Mouse (Mus musculus): Measurements from ENCODE around the gene Dpp6. TPM values are rescaled to one million over a fixed set of nuclear protein-coding genes. Genes with fewer than 3 reads are reported as not detected.

Dpp6 gene
- polyA plus RNA-seq (2014; fragmentation: Nextera tagmentation; extraction: Ambion mirVana) = 2.8 and 3.1 TPM in 2 replicates

DNA sequence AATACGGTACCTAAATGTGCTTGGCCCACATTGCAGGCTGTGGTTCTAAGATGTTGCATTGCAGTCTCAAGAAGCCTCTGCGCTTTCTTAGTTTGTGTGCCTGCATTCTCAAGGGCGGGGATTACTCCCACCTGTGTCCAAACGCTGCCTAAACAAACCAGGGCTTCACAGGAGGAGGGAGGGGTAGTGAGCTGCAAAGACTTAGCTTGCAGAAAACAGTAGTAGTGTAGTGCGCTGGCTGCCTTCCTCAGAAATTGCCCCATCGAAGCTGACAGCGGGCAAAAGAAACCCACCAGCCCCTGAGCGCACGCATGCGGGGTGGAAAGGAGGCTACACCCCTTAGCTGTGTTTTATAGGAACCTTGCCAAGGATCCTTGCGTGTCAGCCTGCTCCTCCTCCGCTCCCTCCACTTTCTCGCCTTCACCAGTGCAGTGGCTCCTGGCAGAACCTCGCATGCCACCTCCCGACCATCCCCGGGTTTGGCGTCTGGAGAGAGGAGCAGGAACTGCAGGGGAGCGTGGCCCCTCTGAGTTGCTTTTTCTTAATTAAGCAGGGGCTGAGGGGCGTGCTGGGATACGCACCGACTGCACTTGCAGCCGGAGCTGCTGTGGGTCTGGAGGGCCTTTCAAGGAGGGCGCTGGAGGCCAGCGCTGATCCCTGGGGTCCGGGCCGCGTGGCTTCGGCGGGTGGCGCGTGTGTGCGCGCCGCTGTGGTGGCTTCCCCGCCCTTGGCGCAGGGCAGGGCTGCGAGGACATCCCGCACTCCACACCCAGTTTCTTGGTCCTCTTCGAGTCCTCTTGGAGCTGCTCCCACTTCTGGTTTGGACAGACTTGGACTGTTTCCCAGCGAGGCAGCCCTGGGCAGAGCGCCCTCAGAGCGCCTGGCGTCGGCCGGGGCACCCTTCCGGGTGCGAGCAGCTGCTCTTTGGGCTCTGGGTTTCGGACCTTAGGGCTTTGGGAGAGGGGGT is at the start of gene Dpp6:
Dpp6 (plus strand) TSS at position 229 of the 967 bp plus-strand sequence.
- Histone ChIP-seq H3K27me3 (ENCODE audit: control insufficient read depth, insufficient read depth, low read length) (peaks cover 22% of the 10 kb centered on the region), H3K36me3 (ENCODE audit: control insufficient read depth, insufficient read depth, low read length) (no peaks in the 10 kb centered on the region), H3K9me3 (ENCODE audit: control insufficient read depth, low read depth, low read length) (no peaks in the 10 kb centered on the region), H3K27ac (ENCODE audit: low read length) (no peak within 1 kb of the TSS), H3K9ac (replicated peaks; ENCODE audit: low read depth, low read length) (no peak within 1 kb of the TSS), H3K4me3 (ENCODE audit: low read depth, low read length) (peak within 1 kb of the TSS; percentile 19), H3K4me1 (ENCODE audit: control insufficient read depth, insufficient read depth, low read length) (no peaks in the 10 kb centered on the region), H3K4me2 (replicated peaks; ENCODE audit: low read depth, low read length) (peak within 1 kb of the TSS; percentile 40)
- 3% methylated on average over 48 of the region's 48 CpGs for WGBS
- no peak for ATAC-seq (ENCODE audit: insufficient number of reproducible peaks, insufficient read depth, low FRiP score, low read depth)

DNA sequence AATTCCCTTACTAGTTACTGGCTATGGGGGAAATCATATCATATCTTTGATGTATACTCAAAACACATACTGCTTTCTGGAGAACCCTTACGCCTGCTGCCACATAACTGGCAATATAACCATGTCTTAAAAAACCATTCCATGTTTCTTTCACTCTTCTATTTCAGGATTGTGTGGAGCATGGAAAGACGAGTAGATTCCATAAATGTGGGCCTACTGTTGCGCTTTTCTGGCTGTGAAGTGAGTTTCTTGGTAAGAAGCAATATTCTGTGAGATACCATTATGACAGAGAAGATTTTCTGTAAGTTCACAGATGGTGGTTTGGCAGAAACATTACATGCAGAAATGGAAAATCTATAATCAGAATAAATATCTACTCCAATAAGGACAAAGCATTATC is 33.0 kb upstream of the Dpp6 start:
- WGBS = 75% methylated on average over 3 of the region's 3 CpGs
- Histone ChIP-seq H3K27me3 (ENCODE audit: control insufficient read depth, insufficient read depth, low read length) (no peaks in the 10 kb centered on the region), H3K9ac (replicated peaks; ENCODE audit: low read depth, low read length) (no peak overlapping the region), H3K4me3 (ENCODE audit: low read depth, low read length) (no peak overlapping the region), H3K4me1 (ENCODE audit: control insufficient read depth, insufficient read depth, low read length) (no peaks in the 10 kb centered on the region), H3K9me3 (ENCODE audit: control insufficient read depth, low read depth, low read length) (no peaks in the 10 kb centered on the region), H3K27ac (ENCODE audit: low read length) (no peak overlapping the region), H3K4me2 (replicated peaks; ENCODE audit: low read depth, low read length) (no peak overlapping the region), H3K36me3 (ENCODE audit: control insufficient read depth, insufficient read depth, low read length) (no peaks in the 10 kb centered on the region)
- ATAC-seq (ENCODE audit: insufficient number of reproducible peaks, insufficient read depth, low FRiP score, low read depth) = no peak

DNA sequence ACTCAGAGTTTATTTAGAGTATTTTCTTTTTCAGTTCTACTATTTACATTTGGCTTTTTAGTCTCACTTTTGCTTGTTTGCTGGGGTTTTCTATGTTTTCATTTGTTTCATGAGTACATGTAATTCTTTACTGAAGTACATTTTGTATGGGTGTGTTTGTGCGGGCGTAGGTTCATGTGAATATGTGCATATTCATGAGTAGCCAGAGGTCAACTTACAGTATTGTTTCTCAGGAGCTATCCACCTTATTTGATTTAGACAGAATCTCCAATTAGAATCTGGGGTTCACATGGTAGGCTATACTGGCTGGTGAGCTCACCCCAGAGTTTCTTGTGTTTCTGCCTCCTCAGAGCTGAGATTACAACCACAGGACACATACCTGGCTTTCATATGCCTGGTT is 21.5 kb upstream of the Dpp6 start:
- H3K36me3 ChIP-seq (ENCODE audit: control insufficient read depth, insufficient read depth, low read length) = no peaks in the 10 kb centered on the region
- no peak overlapping the region for H3K27ac ChIP-seq (ENCODE audit: low read length)
- no peak overlapping the region for H3K4me2 ChIP-seq (replicated peaks; ENCODE audit: low read depth, low read length)
- no peaks in the 10 kb centered on the region for H3K4me1 ChIP-seq (ENCODE audit: control insufficient read depth, insufficient read depth, low read length)
- ATAC-seq (ENCODE audit: insufficient number of reproducible peaks, insufficient read depth, low FRiP score, low read depth) = no peak
- H3K4me3 ChIP-seq (ENCODE audit: low read depth, low read length) = no peak overlapping the region
- no peak overlapping the region for H3K9ac ChIP-seq (replicated peaks; ENCODE audit: low read depth, low read length)
- no peaks in the 10 kb centered on the region for H3K27me3 ChIP-seq (ENCODE audit: control insufficient read depth, insufficient read depth, low read length)
- no peaks in the 10 kb centered on the region for H3K9me3 ChIP-seq (ENCODE audit: control insufficient read depth, low read depth, low read length)
- WGBS = 92% methylated on average over 2 of the region's 2 CpGs

DNA sequence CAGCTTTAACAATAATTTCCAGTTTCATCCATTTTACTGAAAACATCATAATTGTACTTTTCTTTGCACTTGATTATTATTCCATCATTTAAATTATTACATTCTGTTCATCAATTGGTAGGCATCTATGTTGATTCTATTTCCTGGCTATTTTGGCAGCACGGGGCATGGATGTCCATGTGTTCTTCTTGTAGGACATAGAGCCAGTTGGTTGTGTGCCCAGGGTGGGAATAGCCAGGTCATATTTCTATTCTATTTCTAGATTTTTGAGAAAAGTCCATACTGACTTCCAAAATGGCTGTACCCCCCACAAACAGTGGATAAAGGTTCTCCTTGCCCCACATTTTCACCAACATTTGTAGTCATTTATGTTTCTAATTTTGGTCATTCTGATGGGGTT is 19.0 kb downstream of the Dpp6 start:
- Histone ChIP-seq H3K4me3 (ENCODE audit: low read depth, low read length) (no peak overlapping the region), H3K4me2 (replicated peaks; ENCODE audit: low read depth, low read length) (no peak overlapping the region), H3K4me1 (ENCODE audit: control insufficient read depth, insufficient read depth, low read length) (no peaks in the 10 kb centered on the region), H3K9ac (replicated peaks; ENCODE audit: low read depth, low read length) (no peak overlapping the region), H3K36me3 (ENCODE audit: control insufficient read depth, insufficient read depth, low read length) (no peaks in the 10 kb centered on the region), H3K27me3 (ENCODE audit: control insufficient read depth, insufficient read depth, low read length) (no peaks in the 10 kb centered on the region), H3K27ac (ENCODE audit: low read length) (no peak overlapping the region), H3K9me3 (ENCODE audit: control insufficient read depth, low read depth, low read length) (no peaks in the 10 kb centered on the region)
- WGBS = 91% methylated on average over 1 of the region's 1 CpGs
- ATAC-seq (ENCODE audit: insufficient number of reproducible peaks, insufficient read depth, low FRiP score, low read depth) = no peak

DNA sequence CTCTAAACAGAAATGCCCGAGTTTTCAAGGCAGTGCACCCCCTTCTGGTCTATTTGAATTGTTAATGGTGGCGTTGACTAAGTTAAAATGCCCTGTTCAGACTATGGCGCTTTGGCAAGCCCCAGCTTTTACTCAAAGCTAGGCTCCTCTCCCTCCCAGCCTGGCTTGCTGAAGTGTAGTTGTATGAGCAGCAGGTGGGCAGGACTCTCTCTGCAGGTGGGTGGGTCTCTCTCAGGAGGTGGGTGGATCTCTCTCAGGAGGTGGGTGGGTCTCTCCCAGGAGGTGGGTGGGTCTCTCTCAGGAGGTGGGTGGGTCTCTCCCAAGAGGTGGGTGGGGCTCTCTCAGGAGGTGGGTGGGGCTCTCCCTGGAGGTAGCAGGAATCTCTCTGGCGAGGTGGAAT is 24.1 kb downstream of the Dpp6 start:
- WGBS = 29% methylated on average over 4 of the region's 4 CpGs
- H3K36me3 ChIP-seq (ENCODE audit: control insufficient read depth, insufficient read depth, low read length) = no peaks in the 10 kb centered on the region
- H3K4me1 ChIP-seq (ENCODE audit: control insufficient read depth, insufficient read depth, low read length) = no peaks in the 10 kb centered on the region
- H3K27me3 ChIP-seq (ENCODE audit: control insufficient read depth, insufficient read depth, low read length) = no peaks in the 10 kb centered on the region
- H3K4me2 ChIP-seq (replicated peaks; ENCODE audit: low read depth, low read length) = no peak overlapping the region
- H3K4me3 ChIP-seq (ENCODE audit: low read depth, low read length) = no peak overlapping the region
- ATAC-seq (ENCODE audit: insufficient number of reproducible peaks, insufficient read depth, low FRiP score, low read depth) = no peak
- H3K9ac ChIP-seq (replicated peaks; ENCODE audit: low read depth, low read length) = no peak overlapping the region
- no peak overlapping the region for H3K27ac ChIP-seq (ENCODE audit: low read length)
- no peaks in the 10 kb centered on the region for H3K9me3 ChIP-seq (ENCODE audit: control insufficient read depth, low read depth, low read length)

DNA sequence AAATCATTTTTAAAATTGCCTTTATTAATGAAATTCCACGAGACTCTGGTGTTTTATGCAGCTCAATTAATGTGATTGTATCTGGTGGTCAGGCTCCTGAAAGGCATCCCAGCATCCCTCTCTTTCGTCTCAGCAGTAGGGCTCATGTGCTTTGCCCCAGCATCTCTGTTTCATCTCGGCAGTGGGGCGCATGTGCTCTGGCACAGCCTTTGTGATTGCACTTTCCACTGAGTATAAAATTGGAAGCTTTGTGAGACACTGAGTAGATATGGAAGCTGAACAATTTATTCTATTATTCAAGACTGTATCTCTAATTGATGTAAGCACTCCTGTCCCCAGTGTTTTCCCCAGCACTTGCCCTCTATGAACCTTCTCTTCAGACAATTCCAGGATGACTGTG is 37.7 kb downstream of the Dpp6 start:
- no peak overlapping the region for H3K4me3 ChIP-seq (ENCODE audit: low read depth, low read length)
- no peaks in the 10 kb centered on the region for H3K9me3 ChIP-seq (ENCODE audit: control insufficient read depth, low read depth, low read length)
- no peak overlapping the region for H3K9ac ChIP-seq (replicated peaks; ENCODE audit: low read depth, low read length)
- WGBS = 77% methylated on average over 4 of the region's 4 CpGs
- no peaks in the 10 kb centered on the region for H3K27me3 ChIP-seq (ENCODE audit: control insufficient read depth, insufficient read depth, low read length)
- H3K4me1 ChIP-seq (ENCODE audit: control insufficient read depth, insufficient read depth, low read length) = no peaks in the 10 kb centered on the region
- H3K36me3 ChIP-seq (ENCODE audit: control insufficient read depth, insufficient read depth, low read length) = no peaks in the 10 kb centered on the region
- H3K4me2 ChIP-seq (replicated peaks; ENCODE audit: low read depth, low read length) = no peak overlapping the region
- no peak overlapping the region for H3K27ac ChIP-seq (ENCODE audit: low read length)
- no peak for ATAC-seq (ENCODE audit: insufficient number of reproducible peaks, insufficient read depth, low FRiP score, low read depth)

DNA sequence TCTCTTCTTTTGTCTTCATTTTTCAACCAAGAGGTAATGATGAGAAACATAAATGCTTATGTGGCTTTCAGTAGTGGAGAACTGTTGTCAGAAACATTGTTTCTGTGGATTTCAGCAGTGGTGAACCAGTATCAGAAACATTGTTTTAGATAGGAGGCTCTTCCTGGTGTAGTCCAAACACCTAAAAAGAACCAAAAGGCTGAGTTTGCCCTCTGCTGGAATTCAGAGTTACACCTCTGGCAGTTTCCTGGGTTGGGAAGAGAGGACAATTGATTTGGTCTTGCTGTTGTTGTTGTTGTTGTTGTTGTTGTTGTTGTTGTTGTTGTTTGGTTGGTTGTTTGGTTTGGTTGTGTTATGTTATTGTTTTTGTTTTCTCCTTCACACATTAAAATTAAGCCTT is 58.4 kb downstream of the Dpp6 start:
- no peak overlapping the region for H3K27ac ChIP-seq (ENCODE audit: low read length)
- no peak for ATAC-seq (ENCODE audit: insufficient number of reproducible peaks, insufficient read depth, low FRiP score, low read depth)

DNA sequence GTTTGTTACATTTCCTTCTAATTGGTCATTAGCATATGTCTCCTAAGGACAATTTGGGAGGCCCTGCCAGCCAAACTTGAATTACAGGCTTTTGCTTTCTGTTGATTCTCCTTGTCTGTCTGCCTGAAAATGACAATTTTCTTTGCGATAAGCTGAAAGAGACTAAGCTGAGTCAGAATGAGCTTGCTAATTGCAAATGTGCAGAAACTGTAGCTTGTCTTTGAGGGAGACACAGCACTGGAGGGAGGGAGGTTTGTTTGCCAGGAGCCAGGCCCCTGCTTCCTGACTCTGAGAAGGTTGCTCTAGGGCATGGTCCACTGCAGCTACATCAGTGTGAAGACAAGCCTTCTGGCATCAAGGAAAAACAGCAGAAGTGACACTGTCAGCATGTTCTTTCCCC is 70.5 kb downstream of the Dpp6 start:
- WGBS = 88% methylated on average over 1 of the region's 1 CpGs
- Histone ChIP-seq H3K9me3 (ENCODE audit: control insufficient read depth, low read depth, low read length) (no peaks in the 10 kb centered on the region), H3K27ac (ENCODE audit: low read length) (no peak overlapping the region), H3K27me3 (ENCODE audit: control insufficient read depth, insufficient read depth, low read length) (no peaks in the 10 kb centered on the region), H3K4me3 (ENCODE audit: low read depth, low read length) (no peak overlapping the region), H3K36me3 (ENCODE audit: control insufficient read depth, insufficient read depth, low read length) (no peaks in the 10 kb centered on the region), H3K4me1 (ENCODE audit: control insufficient read depth, insufficient read depth, low read length) (no peaks in the 10 kb centered on the region), H3K4me2 (replicated peaks; ENCODE audit: low read depth, low read length) (no peak overlapping the region), H3K9ac (replicated peaks; ENCODE audit: low read depth, low read length) (no peak overlapping the region)
- ATAC-seq (ENCODE audit: insufficient number of reproducible peaks, insufficient read depth, low FRiP score, low read depth) = no peak

More for the DNA sequence above, 58.4 kb downstream of the Dpp6 start:
- Histone ChIP-seq H3K9ac (replicated peaks; ENCODE audit: low read depth, low read length) (no peak overlapping the region), H3K9me3 (ENCODE audit: control insufficient read depth, low read depth, low read length) (no peaks in the 10 kb centered on the region), H3K4me1 (ENCODE audit: control insufficient read depth, insufficient read depth, low read length) (no peaks in the 10 kb centered on the region), H3K4me3 (ENCODE audit: low read depth, low read length) (no peak overlapping the region), H3K27me3 (ENCODE audit: control insufficient read depth, insufficient read depth, low read length) (no peaks in the 10 kb centered on the region), H3K36me3 (ENCODE audit: control insufficient read depth, insufficient read depth, low read length) (no peaks in the 10 kb centered on the region), H3K4me2 (replicated peaks; ENCODE audit: low read depth, low read length) (no peak overlapping the region)

All from stomach, embryonic 14.5 days (tissue).